Mouse (Mus musculus) limb, embryonic 12.5 days (tissue): ENCODE results near the gene Pafah2. TPM values are rescaled to one million over a fixed set of nuclear protein-coding genes. Genes with fewer than 3 reads are reported as not detected.

Experiments
- ATAC-seq: fragments of 200-750 bp; cut with Nextera tagmentation; 2 replicates; pipeline ENCODE4 v1.8.0; 2017; ENCODE audit warnings: low read depth, moderate TSS enrichment; ENCODE audit not compliant: insufficient number of reproducible peaks, insufficient read depth, low FRiP score, low TSS enrichment
- H3K27ac ChIP-seq: fragments of 300-500 bp; sonication (generic); 2 replicates; pipeline ENCODE4 v1.5.1; 2016; ENCODE audit warnings: mild to moderate bottlenecking, moderate library complexity
- H3K27me3 ChIP-seq: fragments of 300-500 bp; sonication (generic); 2 replicates; pipeline ENCODE4 v1.6.1; 2016; ENCODE audit warnings: mild to moderate bottlenecking, moderate library complexity
- H3K36me3 ChIP-seq: fragments of 300-500 bp; sonication (generic); 2 replicates; pipeline ENCODE4 v1.6.1; 2016; ENCODE audit warnings: mild to moderate bottlenecking, moderate library complexity
- H3K4me1 ChIP-seq: fragments of 300-500 bp; sonication (generic); replicated peaks from 2 replicates; pipeline ENCODE4 v1.6.1; 2016
- H3K4me2 ChIP-seq: fragments of 300-500 bp; sonication (generic); 2 replicates; pipeline ENCODE4 v1.6.1; 2016; ENCODE audit warnings: mild to moderate bottlenecking, moderate library complexity
- H3K4me3 ChIP-seq: fragments of 300-500 bp; sonication (generic); replicated peaks from 2 replicates; pipeline ENCODE4 v1.5.1; 2016; ENCODE audit warnings: mild to moderate bottlenecking
- H3K9ac ChIP-seq: fragments of 300-500 bp; sonication (generic); replicated peaks from 2 replicates; pipeline ENCODE4 v1.6.1; 2016; ENCODE audit warnings: mild to moderate bottlenecking, moderate library complexity
- H3K9me3 ChIP-seq: fragments of 300-500 bp; sonication (generic); 2 replicates; pipeline ENCODE4 v1.6.1; 2016; ENCODE audit warnings: mild to moderate bottlenecking, moderate library complexity
- WGBS: fragments of 180-500 bp; shearing (Covaris S2); methylation state at CpG from one replicate; pipeline ENCODE4 v1.1.7; 2016; 5-methylcytosine and 5-hydroxymethylcytosine counted together
- polyA plus RNA-seq: library from polyadenylated mRNA; unstranded; fragments of >200 nt; fragmentation: Nextera tagmentation; extraction: Ambion mirVana; gene quantifications from 2 replicates; pipeline ENCODE4 v1.2.1, GENCODE M21; 2016

Gene Pafah2
- polyA plus RNA-seq, 1 experiment from 2014 or later: 9.7 TPM

DNA sequence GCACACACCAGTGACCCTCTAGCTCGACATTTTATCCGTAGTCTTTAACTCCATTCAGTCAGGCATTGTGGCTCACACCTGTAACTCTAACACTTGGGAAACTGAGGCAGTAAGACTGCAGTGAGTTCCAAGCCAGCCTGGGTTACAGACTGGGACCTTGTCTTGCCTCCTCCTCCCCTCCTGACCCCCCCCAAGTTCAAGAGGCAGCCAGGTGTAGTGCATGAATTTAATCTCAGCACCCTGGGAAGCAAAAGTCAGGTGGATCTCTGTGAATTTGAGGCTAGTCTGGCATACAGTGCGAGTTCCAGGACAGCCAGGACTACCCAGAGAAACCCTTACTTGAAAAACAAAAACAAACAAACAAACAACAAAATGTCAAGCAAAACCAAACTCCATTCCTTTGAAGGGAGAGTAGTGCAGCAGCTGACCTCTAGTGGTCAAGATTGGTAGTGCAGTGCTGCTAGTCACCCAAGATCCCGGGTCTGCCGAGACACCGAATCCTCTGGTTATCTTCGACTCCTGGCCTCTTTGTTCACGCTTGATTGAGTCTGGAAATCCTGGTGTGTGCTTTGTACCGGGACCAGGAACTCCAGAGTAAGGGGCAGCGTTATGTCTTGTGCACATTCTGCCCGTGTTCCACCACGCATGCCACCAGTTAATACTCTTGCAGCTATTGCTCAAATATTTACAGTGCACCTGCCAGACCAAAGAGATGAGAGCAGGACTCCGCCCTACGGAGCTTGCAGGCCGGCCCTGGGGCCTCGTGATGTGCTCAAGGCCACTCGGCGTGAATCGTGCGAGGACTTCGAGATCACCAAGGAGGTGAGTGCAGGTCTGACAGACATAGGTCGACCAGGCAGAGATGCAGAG, 39.3 kb upstream of the Pafah2 start:
- no peaks in the 10 kb centered on the region for H3K36me3 ChIP-seq
- peak overlapping the region; percentile 34 for H3K4me2 ChIP-seq
- peaks cover 40% of the 10 kb centered on the region for H3K4me1 ChIP-seq
- no peak overlapping the region for H3K27ac ChIP-seq
- ATAC-seq: no peak
- peak overlapping the region; percentile 0; the same call in 1 of the 2 replicates for H3K9ac ChIP-seq
- peaks cover 21% of the 10 kb centered on the region for H3K27me3 ChIP-seq
- no peaks in the 10 kb centered on the region for H3K9me3 ChIP-seq
- H3K4me3 ChIP-seq: no peak overlapping the region
- 20% methylated on average over 22 of the region's 22 CpGs for WGBS

DNA sequence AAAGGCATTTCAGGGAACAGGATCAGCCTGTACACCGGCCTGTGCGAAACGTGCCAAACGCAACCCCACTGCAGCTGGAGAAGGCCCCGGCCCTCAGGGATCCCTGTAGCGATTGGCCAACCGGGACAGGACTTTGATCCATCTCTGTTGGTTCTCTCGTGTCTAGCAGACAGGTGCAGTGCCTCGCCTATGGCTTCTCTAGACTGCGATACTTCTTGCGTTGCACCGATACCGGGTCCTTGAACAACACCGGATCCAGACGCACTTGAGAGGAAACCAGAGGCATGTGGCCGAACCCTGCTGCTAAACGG, 38.7 kb upstream of the Pafah2 start:
- Histone ChIP-seq H3K4me3 (no peak overlapping the region), H3K9ac (no peak overlapping the region), H3K9me3 (no peaks in the 10 kb centered on the region), H3K36me3 (no peaks in the 10 kb centered on the region), H3K27me3 (peaks cover 21% of the 10 kb centered on the region), H3K27ac (no peak overlapping the region), H3K4me1 (peaks cover 34% of the 10 kb centered on the region), H3K4me2 (peak overlapping the region; percentile 34)
- no peak for ATAC-seq
- 42% methylated on average over 17 of the region's 17 CpGs for WGBS

DNA sequence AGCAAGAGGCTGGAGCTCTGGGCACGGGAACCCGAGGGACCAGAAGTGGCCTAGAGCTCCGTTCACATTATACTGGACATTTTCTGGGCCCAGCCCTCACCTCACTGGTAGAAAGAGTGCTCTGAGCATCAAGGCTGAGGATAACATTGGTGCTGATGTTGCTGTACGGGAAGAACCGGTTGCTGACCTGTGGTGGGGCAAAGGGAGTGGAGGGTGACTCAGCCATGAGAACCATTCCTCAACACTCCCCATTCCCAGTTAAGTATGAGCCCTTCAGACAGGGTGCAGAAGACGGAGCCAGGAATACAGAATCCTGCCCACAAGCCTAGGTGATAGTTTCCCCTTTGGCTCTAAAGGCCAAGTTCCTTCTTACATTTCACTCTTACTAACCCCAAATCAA, 36.5 kb upstream of the Pafah2 start:
- no peak for ATAC-seq
- H3K27me3 ChIP-seq: peaks cover 26% of the 10 kb centered on the region
- WGBS: 91% methylated on average over 6 of the region's 6 CpGs

GRCm38 (mm10) chr4:134361215-134361614, 34.9 kb upstream of the Pafah2 start:
- no peaks in the 10 kb centered on the region for H3K36me3 ChIP-seq
- H3K4me2 ChIP-seq: no peak overlapping the region
- 14% methylated on average over 5 of the region's 5 CpGs for WGBS
- no peak overlapping the region for H3K9ac ChIP-seq
- peak overlapping the region; percentile 18 for H3K27ac ChIP-seq
- H3K4me3 ChIP-seq: no peak overlapping the region
- H3K27me3 ChIP-seq: peaks cover 33% of the 10 kb centered on the region
- ATAC-seq: peak; percentile 40; the same call in 1 of the 2 replicates
- H3K9me3 ChIP-seq: no peaks in the 10 kb centered on the region
- H3K4me1 ChIP-seq: peaks cover 38% of the 10 kb centered on the region

More for the DNA sequence above, 36.5 kb upstream of the Pafah2 start:
- H3K4me1 ChIP-seq: peaks cover 38% of the 10 kb centered on the region
- H3K4me2 ChIP-seq: no peak overlapping the region
- no peak overlapping the region for H3K4me3 ChIP-seq
- H3K27ac ChIP-seq: no peak overlapping the region
- H3K9ac ChIP-seq: no peak overlapping the region
- H3K36me3 ChIP-seq: no peaks in the 10 kb centered on the region
- H3K9me3 ChIP-seq: no peaks in the 10 kb centered on the region

DNA sequence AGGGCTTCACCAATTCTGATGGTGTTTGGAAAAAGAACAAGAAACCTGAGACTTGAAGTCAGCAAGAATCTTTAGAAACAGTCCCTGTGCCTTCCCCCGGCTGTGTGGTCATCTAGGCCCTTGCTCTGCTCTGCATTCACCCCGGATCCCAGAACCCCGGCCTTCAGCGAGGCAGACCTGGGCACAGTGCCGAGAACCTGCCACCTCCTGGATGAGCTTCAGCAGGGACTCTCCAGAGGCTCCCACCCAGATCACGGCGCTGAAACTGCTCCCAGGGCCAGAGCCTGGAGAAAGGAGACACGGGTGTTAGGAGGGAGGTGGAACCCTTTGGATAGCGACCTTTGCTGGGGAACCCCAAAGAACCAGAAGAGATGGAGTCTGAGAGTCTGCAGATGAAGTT, 34.0 kb upstream of the Pafah2 start:
- Histone ChIP-seq H3K4me2 (no peak overlapping the region), H3K27ac (no peak overlapping the region), H3K27me3 (peaks cover 38% of the 10 kb centered on the region), H3K9me3 (no peaks in the 10 kb centered on the region), H3K4me1 (peaks cover 33% of the 10 kb centered on the region), H3K36me3 (no peaks in the 10 kb centered on the region), H3K4me3 (no peak overlapping the region), H3K9ac (no peak overlapping the region)
- no peak for ATAC-seq
- 69% methylated on average over 9 of the region's 9 CpGs for WGBS

- no peak for ATAC-seq
- Histone ChIP-seq H3K4me1 (peaks cover 28% of the 10 kb centered on the region), H3K36me3 (no peaks in the 10 kb centered on the region), H3K27me3 (peaks cover 35% of the 10 kb centered on the region), H3K4me3 (no peak overlapping the region), H3K9me3 (no peaks in the 10 kb centered on the region), H3K9ac (no peak overlapping the region), H3K4me2 (no peak overlapping the region; the same call in 1 of the 2 replicates), H3K27ac (no peak overlapping the region)
- 27% methylated on average over 9 of the region's 9 CpGs for WGBS
These were observed 33.5 kb upstream of the Pafah2 start for GRCm38 (mm10) chr4:134362586-134362985.

- H3K9me3 ChIP-seq: no peaks in the 10 kb centered on the region
- no peak overlapping the region for H3K9ac ChIP-seq
- peaks cover 31% of the 10 kb centered on the region for H3K4me1 ChIP-seq
- 36% methylated on average over 5 of the region's 5 CpGs for WGBS
- H3K27ac ChIP-seq: peak overlapping the region; percentile 37; the same call in 1 of the 2 replicates
- no peaks in the 10 kb centered on the region for H3K36me3 ChIP-seq
- H3K27me3 ChIP-seq: peaks cover 44% of the 10 kb centered on the region
- H3K4me3 ChIP-seq: no peak overlapping the region
- no peak for ATAC-seq
- peak overlapping the region; percentile 20; the same call in 1 of the 2 replicates for H3K4me2 ChIP-seq
These were observed 30.8 kb upstream of the Pafah2 start for GRCm38 (mm10) chr4:134365280-134365679.

DNA sequence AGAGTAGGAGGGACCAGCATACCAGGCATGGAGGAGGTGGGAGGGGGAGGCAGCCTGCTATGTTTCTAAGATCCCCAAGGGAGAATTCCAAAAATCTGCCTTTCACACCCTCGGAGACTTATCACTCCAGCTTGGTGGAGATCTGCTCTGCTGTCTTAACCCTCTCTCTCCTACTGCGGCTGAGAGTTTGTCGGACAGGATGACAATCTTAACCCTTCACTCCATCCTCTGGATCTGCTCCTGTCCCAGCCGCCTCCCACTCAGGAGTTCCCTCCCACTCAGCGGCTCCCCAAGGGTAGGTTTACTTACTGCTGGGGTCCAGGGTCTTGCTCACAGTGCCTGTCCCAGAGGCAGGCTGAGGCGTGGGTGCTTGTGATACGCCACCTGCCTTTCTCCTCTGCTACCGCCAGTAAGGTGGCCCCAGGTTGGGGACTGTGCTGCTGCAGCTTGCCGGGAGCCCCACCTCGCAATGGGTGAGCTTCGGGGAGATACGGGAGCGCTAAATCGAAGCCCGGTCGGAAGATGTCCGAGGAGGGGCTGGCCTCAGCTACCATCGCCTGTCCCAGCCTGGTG, 25.4 kb upstream of the Pafah2 start:
- H3K27me3 ChIP-seq: peaks cover 56% of the 10 kb centered on the region
- H3K4me2 ChIP-seq: peak overlapping the region; percentile 91
- no peaks in the 10 kb centered on the region for H3K9me3 ChIP-seq
- peak overlapping the region; percentile 47; the same call in 1 of the 2 replicates for H3K9ac ChIP-seq
- H3K4me1 ChIP-seq: peaks cover 27% of the 10 kb centered on the region
- ATAC-seq: 0 out of 2 replicates have a peak, but pooled peaks have one; percentile 5
- WGBS: 2% methylated on average over 18 of the region's 18 CpGs
- H3K4me3 ChIP-seq: peak overlapping the region; percentile 55
- no peak overlapping the region for H3K27ac ChIP-seq
- no peaks in the 10 kb centered on the region for H3K36me3 ChIP-seq

GRCm38 (mm10) chr4:134371316-134371855, 24.7 kb upstream of the Pafah2 start:
- H3K4me3 ChIP-seq: peak overlapping the region; percentile 55
- 0% methylated on average over 17 of the region's 17 CpGs for WGBS
- H3K27ac ChIP-seq: no peak overlapping the region
- H3K4me2 ChIP-seq: peak overlapping the region; percentile 91
- peaks cover 25% of the 10 kb centered on the region for H3K4me1 ChIP-seq
- no peak for ATAC-seq
- H3K36me3 ChIP-seq: no peaks in the 10 kb centered on the region
- no peaks in the 10 kb centered on the region for H3K9me3 ChIP-seq
- peak overlapping the region; percentile 47; the same call in 1 of the 2 replicates for H3K9ac ChIP-seq
- H3K27me3 ChIP-seq: peaks cover 51% of the 10 kb centered on the region

GRCm38 (mm10) chr4:134372294-134372747, 23.8 kb upstream of the Pafah2 start:
- H3K27me3 ChIP-seq: peaks cover 48% of the 10 kb centered on the region
- no peaks in the 10 kb centered on the region for H3K9me3 ChIP-seq
- H3K4me1 ChIP-seq: peaks cover 25% of the 10 kb centered on the region
- under 1% methylated on average over 16 of the region's 16 CpGs for WGBS
- peak overlapping the region; percentile 55 for H3K4me3 ChIP-seq
- H3K4me2 ChIP-seq: peak overlapping the region; percentile 91
- no peak overlapping the region for H3K27ac ChIP-seq
- no peak for ATAC-seq
- H3K9ac ChIP-seq: peak overlapping the region; percentile 45; the same call in 1 of the 2 replicates
- H3K36me3 ChIP-seq: no peaks in the 10 kb centered on the region

- Histone ChIP-seq H3K27ac (no peak overlapping the region), H3K4me1 (peaks cover 31% of the 10 kb centered on the region), H3K36me3 (no peaks in the 10 kb centered on the region), H3K4me3 (no peak overlapping the region), H3K9ac (no peak overlapping the region), H3K9me3 (no peaks in the 10 kb centered on the region), H3K27me3 (peaks cover 41% of the 10 kb centered on the region), H3K4me2 (no peak overlapping the region)
- no peak for ATAC-seq
- 79% methylated on average over 8 of the region's 8 CpGs for WGBS
These were observed 22.8 kb upstream of the Pafah2 start for GRCm38 (mm10) chr4:134373295-134373694.
